Mouse (Mus musculus) embryo, embryonic 11 days (tissue): ENCODE measurements around the gene 4932438H23Rik.

ENCODE experiments used
- DNase-seq: peaks from one replicate; pipeline ENCODE4 v3.0.0-alpha.2; 2015

4932438H23Rik gene

GRCm38 (mm10) chr16:91095022-91095421 is at the start of gene 4932438H23Rik:
Gene 4932438H23Rik (minus strand): TSS chr16:91095122.
- no peak for DNase-seq

DNA sequence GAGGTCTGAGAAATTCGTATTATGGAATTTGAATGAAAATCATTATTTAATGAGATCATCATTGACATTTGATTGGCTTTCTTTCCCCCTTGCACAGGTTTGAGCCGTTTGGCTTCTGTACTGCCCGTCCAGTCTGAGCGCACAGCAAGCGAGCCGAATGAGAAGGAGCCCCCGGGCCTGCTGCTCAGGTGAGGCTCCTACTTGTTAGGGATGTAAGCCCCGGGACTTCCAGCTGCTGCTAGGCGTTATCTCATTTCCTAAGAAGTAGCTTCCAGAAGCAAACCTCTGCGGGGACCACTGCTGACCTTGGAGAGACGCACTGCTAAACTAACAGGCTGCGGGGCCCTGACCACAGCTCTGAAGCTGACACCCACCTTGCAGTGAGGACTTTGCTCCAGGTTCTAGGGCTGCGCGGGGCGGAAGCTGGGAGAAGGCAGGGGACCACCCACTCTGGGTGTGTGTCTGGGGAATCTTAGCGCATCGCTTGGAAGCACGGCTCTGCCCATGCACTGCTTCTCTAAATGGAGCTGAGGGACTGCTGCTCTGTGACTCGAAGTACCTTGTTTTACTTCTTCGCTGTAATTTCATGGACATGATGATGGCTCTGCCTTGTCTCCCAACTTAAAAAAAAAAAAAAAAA is 46.2 kb upstream of the 4932438H23Rik start:
- peak; percentile 31 for DNase-seq

DNA sequence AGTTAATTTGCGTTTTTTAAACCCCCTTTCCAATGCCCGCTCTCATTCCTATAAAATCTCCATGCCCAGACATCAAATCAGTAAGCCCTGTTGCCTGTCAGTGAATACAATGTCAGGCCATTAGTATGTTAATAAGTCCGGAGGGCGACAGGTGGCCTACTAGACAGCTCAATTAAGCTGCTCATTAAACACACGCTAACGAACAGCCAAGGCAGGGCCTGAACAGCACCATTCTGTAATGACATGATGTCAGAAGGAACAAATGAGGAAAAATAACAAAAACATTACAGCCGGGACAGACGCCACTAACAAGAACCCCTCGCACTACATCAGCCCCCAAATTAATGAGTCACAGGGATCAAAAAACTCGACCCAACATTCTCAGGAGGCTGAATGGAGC is 45.5 kb upstream of the 4932438H23Rik start:
- peak; percentile 62 for DNase-seq

DNA sequence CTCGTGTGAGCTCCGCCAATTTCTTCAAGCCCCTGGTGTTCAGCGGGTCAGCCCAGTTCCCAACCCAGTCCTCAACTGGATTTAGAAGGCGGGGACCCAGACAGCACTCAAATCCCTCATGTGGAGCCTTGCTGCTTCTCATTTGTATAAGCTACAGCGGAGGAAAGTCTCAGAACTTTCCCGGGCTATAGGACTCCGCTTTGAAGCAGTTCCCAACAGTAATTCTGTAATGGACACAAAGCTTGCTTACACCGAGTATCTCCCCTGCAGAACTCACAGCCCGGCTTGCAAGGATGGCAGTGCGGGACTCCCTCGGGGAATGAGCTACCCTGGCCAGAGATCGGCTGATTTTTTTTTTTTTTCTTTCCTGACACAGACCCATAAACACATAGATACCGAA is 45.1 kb upstream of the 4932438H23Rik start:
- DNase-seq = peak; percentile 31

DNA sequence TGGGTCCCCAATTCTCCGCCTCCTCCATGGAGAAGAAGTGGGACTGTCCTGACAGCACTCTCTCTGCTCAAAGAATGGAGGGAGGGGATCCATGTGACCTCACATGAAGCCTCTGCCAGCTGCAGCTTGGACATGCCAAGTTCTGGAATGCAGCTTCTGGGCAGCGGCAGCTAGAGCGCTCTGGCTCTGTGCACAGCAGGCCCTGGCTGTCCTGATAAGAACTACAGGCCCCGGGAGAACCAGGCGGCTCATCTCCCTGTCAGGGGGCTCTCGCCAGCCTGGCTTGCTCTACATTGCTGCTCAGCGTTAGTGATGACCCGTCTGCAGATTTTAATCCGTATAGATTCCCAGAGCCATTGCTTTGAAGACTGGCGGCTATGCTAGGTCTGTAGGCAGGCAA is 44.6 kb upstream of the 4932438H23Rik start:
- DNase-seq = peak; percentile 21

DNA sequence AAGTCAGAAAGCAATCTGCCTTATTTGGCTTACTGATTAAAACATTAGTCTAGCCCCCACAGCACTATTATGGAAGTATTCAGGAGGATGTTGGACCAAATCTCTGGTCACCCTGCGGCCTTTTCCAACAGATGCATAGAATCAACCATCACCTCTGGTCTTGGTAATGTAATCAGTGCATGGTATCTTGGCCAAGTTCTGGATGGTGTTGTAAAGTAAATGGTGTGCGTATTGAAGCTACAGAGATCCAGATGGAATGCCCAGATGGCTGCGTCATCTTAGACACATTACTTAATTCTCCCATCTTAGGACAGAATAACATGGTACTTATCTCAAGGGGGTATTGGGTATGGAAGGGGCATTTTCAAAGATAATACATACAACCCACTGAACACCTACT is 43.8 kb upstream of the 4932438H23Rik start:
- DNase-seq = no peak

- DNase-seq = no peak
Observed at GRCm38 (mm10) chr16:91138151-91138550, 43.2 kb upstream of the 4932438H23Rik start.

DNA sequence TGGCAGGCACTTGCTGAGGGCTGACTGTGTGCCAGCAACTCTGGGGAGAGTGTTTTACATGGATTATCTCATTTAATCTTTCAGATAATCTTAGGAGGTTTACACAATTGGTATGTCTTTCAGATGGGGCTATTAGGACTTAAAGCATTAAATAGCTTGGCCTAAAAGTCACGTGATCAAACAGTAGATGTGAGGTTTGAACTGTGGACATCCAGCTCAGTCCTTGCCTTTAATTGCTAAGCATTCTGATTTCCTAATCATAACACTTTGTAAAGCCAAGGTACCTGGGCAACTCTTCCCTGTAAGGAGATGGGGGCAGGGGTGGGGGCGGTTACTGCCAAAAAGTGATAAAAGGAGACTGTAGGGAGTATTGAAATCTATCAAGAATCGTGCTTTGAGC is 41.7 kb upstream of the 4932438H23Rik start:
- DNase-seq = no peak

DNA sequence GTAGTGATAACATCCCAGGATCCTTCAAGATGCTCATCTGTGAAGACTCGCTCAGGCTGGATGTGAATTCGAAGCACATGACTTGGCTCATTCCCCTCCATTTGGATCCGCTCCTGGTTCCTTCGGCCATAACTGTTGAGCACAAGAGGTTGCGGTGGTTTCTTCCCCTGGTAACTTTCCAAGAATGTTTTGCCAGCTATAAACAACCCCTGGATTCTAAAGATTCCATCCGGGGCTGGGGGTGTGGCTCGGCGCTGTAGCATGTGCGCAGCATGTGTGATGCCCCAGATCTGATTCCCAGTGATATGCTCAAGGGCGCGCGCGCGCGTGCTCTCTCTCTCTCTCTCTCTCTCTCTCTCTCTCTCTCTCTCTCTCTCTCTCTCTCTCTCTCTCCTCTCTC is 35.0 kb upstream of the 4932438H23Rik start:
- no peak for DNase-seq

- DNase-seq = no peak
Observed at GRCm38 (mm10) chr16:91128431-91128830, 33.5 kb upstream of the 4932438H23Rik start.

DNA sequence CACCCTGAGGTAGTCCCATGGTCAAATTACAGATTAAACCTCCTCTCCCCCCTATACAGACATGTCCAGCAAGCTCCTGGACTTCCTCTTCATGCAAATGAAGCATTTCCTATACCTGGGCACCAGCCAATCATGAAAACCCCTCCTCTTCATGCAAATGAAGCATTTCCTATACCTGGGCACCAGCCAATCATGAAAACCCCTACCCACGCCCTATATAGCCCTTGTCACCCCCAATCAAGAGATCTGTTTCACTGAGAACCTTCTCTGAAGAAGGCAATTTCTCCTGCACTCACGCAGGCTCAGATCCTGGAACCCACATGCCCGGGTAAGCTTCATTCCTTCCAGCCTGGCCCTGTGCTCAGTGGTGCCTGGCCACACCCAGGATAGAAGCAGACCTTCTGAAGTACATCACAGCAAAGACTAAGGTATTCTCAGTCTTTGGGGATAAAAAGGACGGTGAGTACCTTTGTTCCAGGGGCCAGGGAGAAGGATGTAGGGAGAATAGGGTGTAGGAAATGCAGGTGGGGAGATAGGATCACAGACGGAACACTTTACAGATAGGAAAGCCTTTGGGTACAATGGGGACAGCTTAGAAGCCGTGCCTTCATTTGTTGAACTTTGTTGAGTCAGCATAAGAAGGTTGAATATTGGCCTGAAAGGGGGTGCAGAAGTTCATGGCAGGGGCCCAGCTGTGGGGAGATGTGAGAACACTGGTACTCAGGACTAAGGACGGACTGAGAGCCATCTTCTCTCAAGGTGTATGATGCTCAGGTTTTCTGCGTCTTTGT is 32.0 kb upstream of the 4932438H23Rik start:
- DNase-seq = no peak

- no peak for DNase-seq
Observed at GRCm38 (mm10) chr16:91124256-91124655, 29.3 kb upstream of the 4932438H23Rik start.

GRCm38 (mm10) chr16:91123821-91124220 is 28.9 kb upstream of the 4932438H23Rik start:
- no peak for DNase-seq

GRCm38 (mm10) chr16:91119879-91120278 is 25.0 kb upstream of the 4932438H23Rik start:
- no peak for DNase-seq

DNA sequence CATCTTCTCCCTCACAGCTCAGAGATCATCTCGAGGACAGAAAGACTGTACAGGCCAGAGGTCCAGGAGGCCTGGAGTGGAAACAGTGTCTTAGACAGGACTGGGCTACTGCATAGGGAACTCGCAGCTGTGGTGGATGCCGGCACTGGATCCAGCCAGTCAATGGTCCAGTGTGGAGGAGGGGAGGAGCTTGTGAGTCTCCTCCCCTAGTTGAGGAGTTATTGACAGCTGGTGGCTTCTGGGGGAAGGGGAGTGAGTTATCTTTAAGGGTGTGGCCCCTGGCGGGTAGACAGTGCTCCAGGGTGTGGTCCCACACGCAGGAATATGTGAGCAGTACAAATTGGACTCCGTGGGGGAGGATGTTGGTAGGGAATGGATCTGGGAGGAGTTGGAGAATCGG is 21.8 kb upstream of the 4932438H23Rik start:
- no peak for DNase-seq

- DNase-seq = no peak
Observed at GRCm38 (mm10) chr16:91116006-91116405, 21.1 kb upstream of the 4932438H23Rik start.

DNA sequence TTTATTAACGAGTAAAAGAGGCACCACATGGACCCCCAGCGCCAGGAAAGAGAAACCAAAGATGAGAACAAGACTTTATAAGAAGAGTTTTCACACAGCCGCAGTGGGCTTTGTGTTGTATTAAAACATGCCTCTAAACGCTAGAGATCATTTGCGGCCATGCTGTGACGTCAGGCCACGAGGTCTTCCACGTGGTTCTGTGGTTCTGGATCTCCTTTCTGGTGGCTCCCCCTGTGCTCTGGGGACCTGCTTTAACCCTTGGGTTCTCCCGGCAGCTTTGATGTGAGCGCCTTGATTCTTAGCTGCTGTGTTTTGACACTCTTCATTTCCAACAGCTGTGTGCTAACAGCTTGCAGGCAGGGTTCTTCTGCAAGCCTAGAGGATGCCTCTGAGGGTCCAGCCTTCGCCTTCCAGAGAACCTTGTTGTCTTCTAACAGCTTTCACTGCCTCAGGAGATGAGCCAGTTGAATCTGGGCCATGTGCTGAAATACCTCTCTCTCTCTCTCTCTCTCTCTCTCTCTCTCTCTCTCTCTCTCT is 16.1 kb upstream of the 4932438H23Rik start:
- DNase-seq = no peak

DNA sequence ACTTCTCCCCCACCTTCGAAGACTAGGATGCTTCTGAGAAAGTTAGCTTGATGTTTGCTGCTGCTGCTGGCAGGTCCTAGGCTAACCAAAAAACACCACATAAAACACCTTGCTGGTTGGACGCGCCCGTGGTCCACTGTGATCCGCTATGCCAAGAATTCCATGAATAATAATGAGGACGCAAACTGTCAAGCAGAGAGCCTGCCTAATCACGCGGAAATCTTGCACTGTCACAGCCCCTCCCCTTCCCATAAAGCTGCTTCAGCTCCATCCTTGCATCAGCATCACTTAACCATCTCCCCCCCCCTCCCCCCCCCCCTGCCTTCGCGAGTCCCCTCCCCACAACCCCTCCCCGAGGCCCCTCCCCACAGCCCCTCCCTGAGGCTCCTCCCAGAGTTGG is 12.7 kb upstream of the 4932438H23Rik start:
- DNase-seq = no peak

DNA sequence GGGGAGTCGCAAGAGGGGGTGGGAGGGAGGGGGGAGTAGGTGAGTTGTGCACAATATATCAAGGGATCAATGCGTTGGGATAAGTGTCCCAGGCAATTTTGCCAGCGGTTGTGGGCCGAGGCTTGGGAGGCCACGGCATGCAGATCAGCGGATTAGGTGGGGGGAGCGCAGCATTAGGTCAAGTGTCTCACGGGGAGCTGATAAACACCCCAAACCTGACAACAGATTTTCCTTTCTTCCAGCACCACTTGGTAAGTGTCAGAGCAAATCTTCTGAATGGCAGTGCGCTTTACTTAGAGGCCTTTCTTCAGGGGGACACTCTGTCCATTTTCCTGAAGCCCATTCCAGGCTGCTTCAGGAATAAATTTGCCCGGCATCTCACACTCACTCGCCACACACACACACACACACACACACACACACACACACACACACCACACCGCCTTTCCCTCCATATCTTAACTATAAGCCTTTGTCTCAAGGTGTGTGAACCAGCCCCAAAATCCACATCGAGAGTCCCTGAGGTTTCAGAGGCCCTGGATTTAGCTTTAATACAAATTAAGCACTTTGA is 10.6 kb upstream of the 4932438H23Rik start:
- DNase-seq = peak; percentile 26

DNA sequence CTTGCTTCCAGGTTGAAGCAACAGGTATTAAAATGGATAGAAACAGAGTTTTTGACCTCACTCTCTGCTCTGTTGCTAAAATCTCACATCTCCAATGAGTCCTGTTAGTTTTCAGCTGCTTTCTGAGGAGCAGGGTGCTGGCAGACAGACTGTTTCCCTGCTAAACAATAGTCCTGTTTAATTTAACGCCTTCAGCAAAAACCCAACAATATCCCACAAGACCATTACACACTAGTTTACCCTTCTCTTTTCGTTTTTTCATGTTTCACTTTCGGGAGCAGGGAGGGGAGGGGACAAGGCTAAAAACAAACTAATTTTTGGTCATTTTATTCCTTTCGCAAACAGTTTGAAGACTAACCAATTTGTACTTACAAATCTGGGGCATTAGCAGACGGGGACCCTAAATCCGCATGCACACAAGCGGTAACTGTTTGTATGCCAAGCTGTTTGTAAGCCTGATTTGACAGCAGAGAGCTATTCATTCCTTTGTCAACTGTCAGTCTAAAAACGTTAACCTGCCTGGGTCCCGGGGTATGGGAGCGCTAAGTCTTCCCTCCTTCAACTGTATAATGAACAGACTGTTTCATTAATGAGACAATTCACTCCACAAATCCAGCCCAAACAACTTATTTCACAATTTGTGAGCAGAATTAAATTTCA is 10.0 kb upstream of the 4932438H23Rik start:
- no peak for DNase-seq

DNA sequence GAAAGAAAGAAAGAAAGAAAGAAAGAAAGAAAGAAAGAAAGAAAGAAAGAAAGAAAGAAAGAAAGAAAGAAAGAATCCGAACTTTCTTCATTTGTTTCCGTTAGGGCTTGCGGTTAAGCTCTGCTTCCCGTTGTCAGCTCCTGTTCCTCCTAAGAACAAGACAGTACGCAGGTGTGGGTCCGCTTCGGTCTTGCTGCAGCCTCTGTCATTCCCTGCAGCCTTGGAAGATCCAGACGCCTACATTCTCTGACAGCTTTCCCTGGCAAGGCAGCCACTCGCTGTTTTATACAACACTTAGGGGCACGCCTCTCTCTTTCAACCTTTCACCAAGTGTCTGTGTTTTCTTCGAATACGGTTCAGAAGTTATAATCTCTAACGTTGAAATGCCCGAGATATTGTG is 8.5 kb upstream of the 4932438H23Rik start:
- no peak for DNase-seq

- no peak for DNase-seq
Observed at GRCm38 (mm10) chr16:91100484-91100883, 5.6 kb upstream of the 4932438H23Rik start.

DNA sequence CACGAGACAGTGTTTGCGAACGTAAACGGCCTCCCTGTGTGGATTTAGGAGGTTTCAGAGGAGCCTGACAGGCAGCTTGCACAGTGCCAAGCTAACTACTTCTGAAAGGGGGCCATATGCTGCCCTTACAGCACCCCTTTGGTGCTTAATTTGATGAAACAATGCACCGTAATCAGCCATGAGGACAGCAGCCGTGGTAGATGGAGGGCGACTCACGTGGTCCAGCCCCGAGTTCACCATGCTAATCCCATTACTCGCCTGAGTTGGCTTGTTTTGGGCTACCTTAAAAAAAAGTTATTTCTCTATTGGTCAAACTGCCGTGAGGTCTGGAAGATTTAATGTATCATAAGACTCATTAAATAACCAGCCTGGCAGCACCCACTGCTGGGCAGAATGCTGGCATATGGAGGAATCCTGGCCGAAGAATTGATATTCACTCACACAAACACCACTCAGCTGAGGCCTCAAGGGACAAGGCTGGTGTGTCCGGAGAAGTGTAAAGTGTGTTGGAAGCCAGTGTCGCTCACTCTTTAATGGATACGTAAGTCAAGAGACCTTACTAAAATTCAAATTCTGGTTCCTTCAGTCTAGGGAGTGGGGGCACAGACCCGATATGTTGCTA is 4.6 kb upstream of the 4932438H23Rik start:
- no peak for DNase-seq
